In the genomic region with DNA sequence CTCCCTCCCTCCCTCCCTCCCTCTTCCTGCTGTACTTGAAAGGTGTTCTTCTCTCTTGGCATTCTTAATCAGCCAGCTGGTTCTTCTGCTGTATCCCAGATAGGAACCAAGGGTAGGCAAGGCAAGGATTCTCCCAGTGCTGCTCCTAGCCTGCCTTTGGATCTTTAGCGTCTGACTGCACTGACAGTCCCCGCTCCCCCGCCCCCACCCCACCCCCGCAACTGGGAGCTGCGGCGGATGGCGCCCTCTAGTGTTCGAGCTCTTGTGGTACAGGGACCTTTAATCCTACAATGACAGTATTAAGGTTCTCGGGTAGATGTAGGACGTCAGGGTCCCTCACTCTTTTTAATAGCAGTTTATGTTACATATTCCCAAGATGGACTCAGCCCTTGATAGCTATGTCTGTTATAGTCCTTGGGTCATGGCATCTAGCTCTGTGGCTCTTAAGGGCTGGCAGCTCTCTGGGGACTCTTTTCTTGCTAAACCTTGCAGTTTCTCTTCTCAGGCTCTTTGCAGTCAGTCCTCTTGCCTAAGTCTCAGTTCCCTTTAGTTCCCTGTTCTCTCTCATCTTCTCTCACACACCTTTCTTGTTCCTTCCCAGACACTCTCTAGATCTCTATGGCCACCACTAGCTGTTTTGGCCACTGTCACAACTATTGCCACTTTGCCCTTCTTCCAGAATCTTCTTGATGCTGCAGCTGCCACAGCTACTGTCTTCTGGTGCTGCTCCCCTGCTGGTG, we compare ENCODE assay signal across 8 mouse cellular contexts.
A peak's percentile ranks its signal among the peaks of the same experiment; 100 is the strongest.
DNase-seq lines count a peak whose midpoint lies in the region; ATAC-seq lines count a peak whose summit lies in the region.

No protein-coding gene starts in this region.

- WGBS in embryonic facial prominence, embryonic 15.5 days = 0% methylated on average over 10 of the region's 10 CpGs
- WGBS in heart, embryonic 16.5 days = under 1% methylated on average over 10 of the region's 10 CpGs
- WGBS in liver, embryonic 13.5 days (ENCODE audit: insufficient replicate concordance) = 0% methylated on average over 10 of the region's 10 CpGs

- no peaks in the 10 kb centered on the region for H3K9me3 ChIP-seq in embryonic facial prominence, embryonic 15.5 days (replicated peaks)
- H3K9me3 ChIP-seq in heart, embryonic 16.5 days (replicated peaks; ENCODE audit: control insufficient read depth, low read length) = no peaks in the 10 kb centered on the region
- H3K9me3 ChIP-seq in liver, embryonic 13.5 days (replicated peaks) = no peaks in the 10 kb centered on the region

- no peaks in the 10 kb centered on the region for H3K36me3 ChIP-seq in embryonic facial prominence, embryonic 15.5 days
- H3K36me3 ChIP-seq in heart, embryonic 16.5 days (ENCODE audit: control insufficient read depth, insufficient read depth) = no peaks in the 10 kb centered on the region
- no peaks in the 10 kb centered on the region for H3K36me3 ChIP-seq in liver, embryonic 13.5 days

- peaks cover 11% of the 10 kb centered on the region for H3K27me3 ChIP-seq in embryonic facial prominence, embryonic 15.5 days
- H3K27me3 ChIP-seq in heart, embryonic 16.5 days (ENCODE audit: control insufficient read depth, insufficient read depth, low read length) = no peaks in the 10 kb centered on the region; the same call in 1 of the 2 replicates
- H3K27me3 ChIP-seq in liver, embryonic 13.5 days = peaks cover 18% of the 10 kb centered on the region

- peak; percentile 79 for DNase-seq in CD4-positive, CD25-positive, alpha-beta regulatory T cell, adult 2 months (ENCODE audit: low read depth, low spot score)
- DNase-seq in adrenal gland, postnatal 36 days = peak; percentile 71 to 77
- DNase-seq in kidney, postnatal 25 days = peak; percentile 63 to 72
- no peak for DNase-seq in liver, embryonic 13.5 days
- DNase-seq in neural tube, embryonic 10.5 days (ENCODE audit: extremely low spot score, low spot score) = peak; percentile 88
- peak; percentile 57 for DNase-seq in thymus, postnatal 0 days (ENCODE audit: low spot score)

- no peak overlapping the region for H3K27ac ChIP-seq in embryonic facial prominence, embryonic 15.5 days (replicated peaks)
- H3K27ac ChIP-seq in heart, embryonic 16.5 days (ENCODE audit: low read length) = no peak overlapping the region
- H3K27ac ChIP-seq in liver, embryonic 13.5 days = no peak overlapping the region

- no peak overlapping the region for H3K9ac ChIP-seq in embryonic facial prominence, embryonic 15.5 days
- no peak overlapping the region for H3K9ac ChIP-seq in heart, embryonic 16.5 days (ENCODE audit: low read length)
- no peak overlapping the region for H3K9ac ChIP-seq in liver, embryonic 13.5 days

- no peak for ATAC-seq in embryonic facial prominence, embryonic 15.5 days (ENCODE audit: insufficient number of reproducible peaks, low FRiP score, low TSS enrichment, low read depth)
- peak; percentile 53; the same call in 1 of the 2 replicates for ATAC-seq in heart, embryonic 16.5 days (replicated peaks; ENCODE audit: extremely low read depth, insufficient read depth, low FRiP score)
- ATAC-seq in liver, embryonic 13.5 days (ENCODE audit: low read depth) = peak; percentile 63; the same call in 1 of the 2 replicates

- H3K4me1 ChIP-seq in embryonic facial prominence, embryonic 15.5 days = peaks cover 19% of the 10 kb centered on the region; the same call in 1 of the 2 replicates
- H3K4me1 ChIP-seq in heart, embryonic 16.5 days (ENCODE audit: control insufficient read depth, insufficient read depth, low read length) = peaks cover 11% of the 10 kb centered on the region; the same call in 1 of the 2 replicates
- peaks cover 5% of the 10 kb centered on the region for H3K4me1 ChIP-seq in liver, embryonic 13.5 days (replicated peaks)

- no peak overlapping the region for H3K4me3 ChIP-seq in embryonic facial prominence, embryonic 15.5 days (replicated peaks)
- no peak overlapping the region for H3K4me3 ChIP-seq in heart, embryonic 16.5 days (ENCODE audit: low read length)
- H3K4me3 ChIP-seq in liver, embryonic 13.5 days (replicated peaks) = no peak overlapping the region

- peak overlapping the region; percentile 22; the same call in 1 of the 2 replicates for H3K4me2 ChIP-seq in embryonic facial prominence, embryonic 15.5 days (replicated peaks)
- H3K4me2 ChIP-seq in heart, embryonic 16.5 days (ENCODE audit: low read depth, low read length) = peak overlapping the region; percentile 32
- H3K4me2 ChIP-seq in liver, embryonic 13.5 days = no peak overlapping the region
